Mouse (Mus musculus): ENCODE measurements around the gene Paf1.

Paf1 gene

GRCm38 (mm10) chr7:28371514-28371989 is 21.2 kb upstream of the Paf1 start:
- DNase-seq: no peak

DNA sequence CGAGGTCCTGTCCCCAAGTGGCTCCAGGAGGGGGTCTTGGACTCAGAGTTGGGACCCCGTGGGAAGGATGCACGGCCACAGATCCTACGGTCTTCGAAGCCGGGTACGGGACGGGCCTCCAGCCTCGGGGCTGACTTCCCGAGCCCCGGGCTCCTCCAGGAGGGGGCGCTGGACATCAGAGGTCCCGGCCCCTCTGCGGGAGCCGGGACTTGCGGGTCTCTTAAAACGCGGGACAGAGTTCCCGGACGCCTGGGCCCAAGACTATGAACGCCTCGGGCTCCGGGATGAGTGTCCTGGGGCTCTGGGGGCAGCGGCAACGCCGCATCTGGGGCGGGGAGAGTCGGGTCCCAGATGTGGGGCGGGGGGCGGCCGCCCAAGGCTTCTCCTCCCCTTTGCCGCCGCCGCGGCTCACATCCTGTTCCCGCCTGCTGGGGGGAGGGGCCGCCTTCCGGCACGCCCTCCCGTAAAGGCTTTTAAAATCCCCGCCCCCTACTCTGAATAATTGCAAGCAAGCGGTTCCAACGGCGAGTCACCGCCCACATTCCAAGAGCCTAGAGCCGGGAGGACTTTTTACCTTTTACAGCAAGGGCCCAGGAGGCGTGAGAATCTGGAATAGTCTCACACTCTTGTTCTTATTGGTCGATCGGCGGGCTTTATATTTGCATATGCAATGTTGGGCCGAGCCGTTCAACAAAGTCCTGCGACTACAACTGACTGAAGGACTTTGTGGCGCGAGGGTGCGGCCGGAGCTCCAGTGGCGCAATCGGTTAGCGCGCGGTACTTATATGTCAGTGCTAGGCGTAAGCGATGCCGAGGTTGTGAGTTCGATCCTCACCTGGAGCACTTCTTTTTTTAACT is 20.3 kb upstream of the Paf1 start, which contains the start of gene Plekhg2:
Plekhg2 (minus strand) TSS at position 349 of the 858 bp plus-strand sequence.
- peak; percentile 97 for DNase-seq

GRCm38 (mm10) chr7:28373131-28373581 is 19.6 kb upstream of the Paf1 start:
- peak; percentile 85 for DNase-seq

- DNase-seq: no peak
Observed at GRCm38 (mm10) chr7:28373891-28374495, 18.8 kb upstream of the Paf1 start.

DNA sequence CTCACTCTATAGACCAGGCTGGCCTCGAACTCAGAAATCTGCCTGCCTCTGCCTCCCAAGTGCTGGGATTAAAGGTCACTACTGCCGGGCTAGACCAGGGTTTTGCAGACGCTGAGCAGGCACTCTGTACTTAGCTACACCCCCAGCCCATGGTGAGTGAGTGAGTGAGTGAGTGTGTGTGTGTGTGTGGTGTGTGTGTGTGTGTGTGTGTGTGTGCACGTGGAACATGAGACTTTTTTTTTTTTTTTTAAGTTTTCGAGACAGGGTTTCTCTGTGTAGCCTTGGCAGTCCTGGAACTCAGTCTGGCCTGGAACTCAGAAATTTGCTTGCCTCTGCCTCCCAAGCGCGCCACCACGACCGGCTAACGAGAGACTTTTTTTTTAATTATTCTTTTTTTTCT is 18.1 kb upstream of the Paf1 start:
- DNase-seq: no peak

- DNase-seq: peak; percentile 88
Observed at GRCm38 (mm10) chr7:28375176-28375921, 17.4 kb upstream of the Paf1 start.

DNA sequence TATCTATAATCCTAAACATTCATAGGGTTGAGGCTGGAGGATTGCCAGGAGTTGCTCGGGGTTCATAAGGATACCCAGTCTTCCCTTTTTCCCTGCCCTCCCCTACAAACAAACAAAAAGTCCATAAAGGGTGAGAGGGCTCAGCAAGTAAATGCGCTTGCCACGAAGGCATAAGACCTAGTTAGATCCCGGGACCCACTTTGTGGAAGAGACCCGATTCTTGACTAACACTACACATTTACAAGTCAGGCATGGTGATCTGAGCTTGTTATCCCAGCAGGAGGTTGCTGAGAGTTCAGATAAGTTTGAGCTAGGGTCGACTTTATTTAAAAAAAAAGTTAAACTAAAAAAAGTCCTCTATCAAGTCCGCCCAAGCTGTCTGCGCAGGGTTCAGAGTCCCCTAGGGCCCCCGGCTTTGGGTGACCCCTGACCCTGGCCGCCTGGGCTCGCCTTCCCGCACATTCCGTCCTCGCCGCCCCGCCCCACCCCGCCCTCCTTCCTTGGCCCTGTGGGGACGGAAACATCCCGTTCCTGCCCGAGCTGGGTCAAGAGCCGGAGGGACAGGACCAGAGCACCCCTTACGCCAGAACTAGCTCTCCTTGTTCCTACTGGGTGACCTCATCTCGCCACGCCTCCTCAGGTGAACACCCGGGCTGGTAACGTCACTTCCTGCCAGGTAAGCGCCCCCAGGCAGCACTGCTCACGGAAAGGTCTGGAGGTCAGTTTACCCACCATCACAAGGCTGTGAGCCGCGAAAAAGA is 16.6 kb upstream of the Paf1 start:
- DNase-seq: no peak

DNA sequence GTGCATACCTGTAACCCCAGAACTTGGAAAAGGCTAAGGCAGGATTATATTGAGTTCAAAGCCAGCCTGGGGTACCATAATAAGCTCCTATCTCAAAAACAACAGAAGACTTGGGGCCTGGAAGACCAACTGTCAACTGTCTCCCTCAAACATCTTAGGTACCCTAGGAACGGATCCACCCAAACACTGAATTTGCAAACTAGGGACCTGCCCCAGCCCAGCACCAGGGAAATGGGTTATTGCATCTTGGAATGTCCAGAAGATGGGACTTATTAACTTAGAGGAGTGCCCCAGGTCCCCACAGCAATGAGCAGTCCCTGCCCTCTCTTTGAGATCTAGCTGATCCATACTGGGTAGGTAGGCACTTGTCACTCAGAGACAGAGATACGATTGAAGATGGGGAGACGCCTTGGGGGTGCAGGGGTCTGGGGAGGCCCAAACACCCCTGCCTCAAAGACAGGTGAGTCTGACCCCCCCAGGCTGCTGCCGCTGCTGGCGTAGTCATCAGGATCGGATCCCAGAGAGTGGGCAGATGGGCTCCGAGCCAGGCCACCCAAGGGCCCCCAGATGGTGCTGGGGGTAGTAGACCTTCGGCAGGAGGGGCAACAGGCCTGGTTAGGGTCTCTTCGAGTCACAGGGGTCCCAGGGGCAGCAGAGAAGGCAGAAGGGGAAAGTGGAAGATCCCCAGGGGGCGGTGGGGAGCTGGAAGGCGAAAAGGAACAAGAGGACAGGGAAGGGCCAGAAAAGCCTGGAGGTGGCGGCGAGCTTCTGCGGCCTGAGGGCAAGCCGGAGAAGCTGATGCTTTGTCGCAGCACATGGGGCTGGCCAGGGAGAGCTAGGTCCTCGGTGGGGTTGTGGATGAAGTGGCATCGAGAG is 15.3 kb upstream of the Paf1 start:
- no peak for DNase-seq

GRCm38 (mm10) chr7:28378066-28378690 is 14.6 kb upstream of the Paf1 start:
- DNase-seq: no peak

- peak; percentile 92 for DNase-seq
Observed at GRCm38 (mm10) chr7:28378769-28379651, 13.7 kb upstream of the Paf1 start.

DNA sequence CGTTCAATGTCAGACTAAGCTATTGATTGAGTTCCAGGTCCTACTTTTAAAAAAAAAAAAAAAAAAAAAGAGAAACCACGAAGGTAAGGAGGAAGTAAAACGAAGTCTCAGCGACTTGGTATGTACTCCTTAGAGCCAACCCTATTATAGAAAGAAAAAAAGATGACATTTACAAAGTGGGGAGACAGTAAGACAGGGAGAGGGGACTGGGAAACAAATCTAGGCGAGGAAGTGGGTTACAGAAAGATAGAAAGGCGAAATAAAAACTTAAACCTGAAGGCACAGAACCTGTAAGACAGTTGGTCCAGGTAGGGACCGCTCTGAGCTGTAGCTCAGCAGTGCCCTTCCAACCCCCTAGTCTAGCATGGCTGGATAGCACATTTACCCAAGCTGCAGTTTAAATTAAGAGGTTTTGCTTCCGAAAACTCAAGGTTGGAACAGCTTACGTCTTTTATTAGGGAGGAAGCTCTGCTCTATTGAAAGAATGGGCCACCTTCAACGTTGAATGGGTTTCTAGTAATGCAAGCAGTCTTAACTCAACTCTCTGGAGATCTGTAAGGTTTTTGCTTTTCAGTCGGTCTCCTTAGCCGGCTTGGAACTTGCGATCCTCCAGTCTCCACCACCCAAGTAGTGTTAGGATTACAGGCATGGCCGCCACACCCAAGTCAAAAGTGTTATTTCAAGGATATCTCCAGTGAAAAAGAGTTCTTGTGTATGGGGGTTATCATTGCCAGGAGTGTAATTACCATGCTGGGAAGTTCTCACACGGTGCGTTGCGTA is 12.3 kb upstream of the Paf1 start, which contains the start of gene Zfp36:
Zfp36 (minus strand) TSS at position 17 of the 780 bp plus-strand sequence.
- DNase-seq: no peak

- DNase-seq: no peak
Observed at GRCm38 (mm10) chr7:28381017-28381790, 11.5 kb upstream of the Paf1 start.

GRCm38 (mm10) chr7:28381938-28382337 is 10.8 kb upstream of the Paf1 start:
- peak; percentile 75 for DNase-seq

DNA sequence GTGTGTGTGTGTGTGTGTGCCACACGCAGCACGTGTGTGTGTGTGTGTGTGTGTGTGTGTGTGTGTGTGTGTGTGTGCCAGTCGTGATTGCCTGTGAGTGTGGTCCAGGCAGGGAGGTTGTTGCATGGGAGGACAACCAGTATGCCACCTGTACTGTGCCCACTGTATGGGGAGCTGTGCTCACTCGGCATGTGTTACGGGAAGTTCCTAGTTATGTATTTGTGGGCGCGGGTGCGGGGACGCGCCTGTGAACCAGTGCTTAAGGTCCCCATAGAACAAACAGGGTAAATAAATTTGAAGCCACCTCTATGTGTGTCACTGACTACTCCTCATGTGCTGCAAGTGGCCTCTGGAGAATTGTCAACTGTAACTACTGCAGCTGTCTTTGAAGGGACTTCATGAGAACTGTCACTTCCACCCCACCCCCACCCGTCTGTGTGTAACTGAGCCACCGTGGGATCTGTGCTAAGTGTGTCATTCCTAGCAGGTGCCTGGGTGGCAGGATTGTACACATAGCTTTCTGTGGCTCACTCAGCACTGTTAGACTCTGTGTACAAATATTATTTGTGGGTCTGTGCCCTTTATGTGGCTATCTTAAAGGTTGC is 10.3 kb upstream of the Paf1 start:
- DNase-seq: no peak

GRCm38 (mm10) chr7:28382981-28383396 is 9.8 kb upstream of the Paf1 start:
- DNase-seq: peak; percentile 94

DNA sequence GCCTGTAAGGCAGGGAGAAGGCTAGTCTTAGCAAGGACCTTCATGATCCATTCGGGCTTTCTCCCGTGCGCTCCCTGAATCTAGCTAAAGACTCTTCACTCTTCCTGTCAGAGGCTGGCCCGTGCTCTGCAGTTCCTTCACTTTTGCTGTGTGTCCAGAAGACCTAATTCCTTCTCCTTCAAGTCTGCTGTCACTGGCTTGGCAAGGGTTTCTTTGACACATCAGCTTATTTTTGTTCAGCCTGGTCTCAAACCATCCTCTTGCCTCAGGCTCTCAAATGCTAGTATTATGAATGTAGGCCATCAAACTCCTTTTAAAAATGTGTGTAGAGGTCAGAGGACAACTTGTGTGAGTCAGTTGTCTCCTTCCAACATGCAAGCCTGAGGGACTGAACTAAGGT is 9.1 kb upstream of the Paf1 start:
- DNase-seq: no peak

GRCm38 (mm10) chr7:28384162-28384561 is 8.6 kb upstream of the Paf1 start:
- no peak for DNase-seq

- no peak for DNase-seq
Observed at GRCm38 (mm10) chr7:28385196-28385595, 7.6 kb upstream of the Paf1 start.

Measured in layer of hippocampus, adult 9-11 months (tissue).